Mouse (Mus musculus): ENCODE data around the gene Spred2. TPM values are rescaled to one million over a fixed set of nuclear protein-coding genes. Genes with fewer than 3 reads are reported as not detected.

Gene Spred2
- polyA plus RNA-seq, 1 experiment from 2014 or later = 6.7 TPM

DNA sequence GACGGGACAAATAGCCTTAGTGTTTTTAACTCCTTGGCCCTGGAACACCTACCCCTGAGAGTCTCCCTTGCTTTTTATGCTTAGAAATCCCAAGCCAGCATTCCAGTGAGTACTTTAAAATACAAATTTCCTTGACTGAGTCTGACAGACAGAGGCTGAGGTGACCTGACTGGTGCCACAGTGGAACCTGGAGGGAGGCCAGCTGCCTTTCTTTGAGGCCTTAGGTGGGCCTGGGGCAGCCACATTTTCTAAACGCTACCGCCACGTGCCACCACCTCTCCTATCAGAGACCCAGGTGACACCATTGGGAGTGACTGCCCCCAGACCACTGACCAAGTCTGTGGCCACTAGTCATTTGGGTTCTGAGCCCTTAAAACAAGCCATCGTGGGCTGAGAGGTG, 40.2 kb downstream of the Spred2 start:
- Histone ChIP-seq H3K36me3 (no peaks in the 10 kb centered on the region), H3K4me1 (peaks cover 78% of the 10 kb centered on the region), H3K27ac (peak overlapping the region; percentile 60; the same call in 1 of the 2 replicates), H3K9me3 (no peaks in the 10 kb centered on the region), H3K4me3 (no peak overlapping the region), H3K27me3 (ENCODE audit: insufficient read depth, poor library complexity, severe bottlenecking) (no peaks in the 10 kb centered on the region)
- DNase-seq (ENCODE audit: low spot score) = no peak
- WGBS = 82% methylated on average over 5 of the region's 5 CpGs

DNA sequence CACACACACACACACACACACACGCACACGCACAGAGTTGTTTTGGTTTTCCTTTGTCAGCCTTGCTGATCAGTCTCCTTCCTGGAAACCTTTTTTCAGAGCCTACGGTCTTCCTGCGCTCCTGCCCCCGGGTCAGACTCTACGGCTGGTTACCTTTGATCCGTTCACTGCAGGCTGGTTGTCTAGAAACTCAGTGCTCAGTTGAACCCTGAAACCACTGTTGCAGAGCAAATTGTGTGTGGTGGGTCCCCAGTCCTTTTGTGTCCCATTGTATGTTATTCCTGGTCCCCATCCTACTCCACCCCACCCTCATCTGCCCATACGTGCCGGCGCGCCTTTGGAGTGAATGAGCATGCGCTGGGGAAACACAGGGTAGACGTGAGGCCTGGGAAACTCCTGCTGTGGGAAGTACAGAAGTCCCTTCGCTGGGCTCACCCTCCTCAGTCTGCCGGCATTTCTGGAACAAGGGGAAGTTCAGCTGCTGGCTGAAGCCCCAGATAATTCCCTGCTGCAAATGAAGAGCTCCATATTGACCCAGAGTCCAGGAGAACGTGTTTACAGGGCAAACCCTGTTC, 40.9 kb downstream of the Spred2 start:
- H3K27me3 ChIP-seq (ENCODE audit: insufficient read depth, poor library complexity, severe bottlenecking) = no peaks in the 10 kb centered on the region
- no peaks in the 10 kb centered on the region for H3K9me3 ChIP-seq
- H3K4me1 ChIP-seq = peaks cover 82% of the 10 kb centered on the region
- no peak for DNase-seq (ENCODE audit: low spot score)
- no peak overlapping the region for H3K4me3 ChIP-seq
- no peaks in the 10 kb centered on the region for H3K36me3 ChIP-seq
- 60% methylated on average over 16 of the region's 16 CpGs for WGBS
- peak overlapping the region; percentile 44; the same call in 1 of the 2 replicates for H3K27ac ChIP-seq

DNA sequence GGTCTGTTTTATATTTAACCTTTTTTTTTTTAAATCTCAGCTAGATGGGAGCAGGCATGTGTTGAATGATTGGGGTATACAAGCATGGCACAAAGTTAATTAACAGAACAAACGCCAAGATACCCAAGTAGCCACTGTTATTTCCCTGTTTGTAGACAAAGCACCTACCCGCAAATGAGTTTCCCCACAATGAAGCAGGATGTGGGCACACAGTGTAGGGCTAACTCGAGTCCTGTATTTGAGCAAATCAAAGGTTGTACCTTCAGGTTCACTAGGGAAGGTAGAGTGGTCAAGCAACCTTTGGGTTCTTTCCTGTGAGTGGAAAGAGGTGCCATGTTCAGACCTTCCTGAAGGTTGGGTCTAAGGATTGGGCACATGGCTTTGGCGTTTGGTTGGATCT, 41.5 kb downstream of the Spred2 start:
- Histone ChIP-seq H3K27ac (peak overlapping the region; percentile 44), H3K27me3 (ENCODE audit: insufficient read depth, poor library complexity, severe bottlenecking) (no peaks in the 10 kb centered on the region), H3K4me3 (no peak overlapping the region), H3K4me1 (peaks cover 84% of the 10 kb centered on the region), H3K9me3 (no peaks in the 10 kb centered on the region), H3K36me3 (no peaks in the 10 kb centered on the region)
- WGBS = 85% methylated on average over 4 of the region's 4 CpGs
- DNase-seq (ENCODE audit: low spot score) = no peak

DNA sequence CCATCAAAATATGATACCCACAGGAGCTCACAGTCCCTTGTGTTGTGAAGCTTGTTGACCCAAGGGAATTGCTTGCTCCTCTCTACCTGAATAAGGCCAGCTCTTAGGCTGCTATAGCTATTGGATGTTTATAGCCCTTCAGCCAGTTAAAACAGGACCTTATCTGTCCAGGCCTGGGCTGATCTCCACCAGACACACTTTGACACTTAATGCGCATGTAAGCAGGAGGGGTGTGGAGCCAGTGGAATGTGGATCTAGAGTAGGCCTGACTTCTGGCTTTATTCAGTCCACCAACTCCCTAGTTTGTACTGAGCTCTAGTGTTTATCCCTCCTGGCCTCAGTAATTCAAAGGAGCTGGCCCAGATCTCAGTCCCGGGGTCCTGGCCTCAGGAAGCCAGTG, 42.1 kb downstream of the Spred2 start:
- 17% methylated on average over 2 of the region's 2 CpGs for WGBS
- Histone ChIP-seq H3K4me1 (peaks cover 81% of the 10 kb centered on the region), H3K27me3 (ENCODE audit: insufficient read depth, poor library complexity, severe bottlenecking) (no peaks in the 10 kb centered on the region), H3K4me3 (0 out of 2 replicates have a peak overlapping the region, but pooled peaks have one; percentile 22), H3K36me3 (no peaks in the 10 kb centered on the region), H3K9me3 (no peaks in the 10 kb centered on the region), H3K27ac (peak overlapping the region; percentile 44)
- peak; percentile 91 for DNase-seq (ENCODE audit: low spot score)

DNA sequence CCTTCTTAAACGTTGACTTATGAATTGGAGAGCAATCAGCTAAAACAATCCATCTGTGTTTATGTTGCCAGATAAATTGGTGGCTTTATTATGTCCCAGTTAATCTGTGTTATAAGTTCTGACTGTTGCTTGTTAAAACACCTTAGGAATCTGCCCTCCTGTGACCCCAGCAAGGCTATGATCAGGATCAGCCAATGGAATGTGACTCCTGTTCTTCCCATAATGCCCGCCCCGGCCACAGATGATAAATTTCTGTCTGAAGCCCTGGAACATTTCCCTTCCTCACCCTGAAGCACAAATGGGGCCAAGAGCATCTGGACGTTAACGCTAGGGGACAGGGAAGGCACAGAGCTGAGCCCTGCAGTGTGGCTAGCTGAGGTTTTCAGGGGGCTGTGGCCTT, 45.4 kb downstream of the Spred2 start:
- no peaks in the 10 kb centered on the region for H3K9me3 ChIP-seq
- no peak overlapping the region for H3K4me3 ChIP-seq
- peak overlapping the region; percentile 52; the same call in 1 of the 2 replicates for H3K27ac ChIP-seq
- H3K4me1 ChIP-seq = peaks cover 66% of the 10 kb centered on the region
- no peak for DNase-seq (ENCODE audit: low spot score)
- 29% methylated on average over 5 of the region's 5 CpGs for WGBS
- H3K36me3 ChIP-seq = no peaks in the 10 kb centered on the region
- H3K27me3 ChIP-seq (ENCODE audit: insufficient read depth, poor library complexity, severe bottlenecking) = no peaks in the 10 kb centered on the region

DNA sequence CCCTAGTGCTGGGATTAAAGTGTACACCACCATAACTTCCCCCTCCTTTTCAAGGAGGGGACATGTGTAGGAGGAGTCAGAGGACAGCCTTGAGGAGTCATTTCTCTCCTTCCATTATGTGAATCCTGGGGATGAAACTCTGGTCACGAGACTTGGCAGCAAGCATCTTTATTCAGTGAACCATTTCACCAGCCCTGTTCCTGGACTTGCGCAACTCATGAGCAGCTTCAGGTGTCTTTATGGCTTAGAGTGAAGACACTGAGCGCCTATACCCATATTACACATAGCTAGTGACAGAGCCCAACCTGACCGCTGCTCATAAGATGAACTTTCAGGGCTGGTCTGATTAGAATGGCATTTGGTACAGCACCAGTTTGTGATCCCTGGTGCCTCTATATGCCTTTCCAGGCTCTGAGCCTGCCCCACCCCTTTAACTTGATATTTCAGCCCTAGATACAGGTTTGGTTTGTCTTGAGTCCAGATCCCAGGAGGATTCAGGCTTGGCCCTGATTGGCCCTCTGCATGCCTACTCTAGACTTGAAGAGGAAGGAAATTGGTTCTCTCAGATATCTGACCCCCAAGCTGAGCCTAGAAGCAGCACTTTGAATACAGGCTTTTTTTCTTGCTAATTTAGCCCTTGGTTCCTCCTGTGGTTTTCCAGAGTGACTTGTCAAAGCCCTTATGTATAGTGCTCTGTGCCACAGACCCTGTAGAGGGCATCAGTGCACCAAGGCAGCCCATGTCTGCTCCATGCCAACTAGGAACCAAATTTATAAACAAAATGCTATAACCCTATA, 48.0 kb downstream of the Spred2 start:
- H3K4me1 ChIP-seq = peaks cover 41% of the 10 kb centered on the region
- 89% methylated on average over 4 of the region's 4 CpGs for WGBS
- DNase-seq (ENCODE audit: low spot score) = no peak

DNA sequence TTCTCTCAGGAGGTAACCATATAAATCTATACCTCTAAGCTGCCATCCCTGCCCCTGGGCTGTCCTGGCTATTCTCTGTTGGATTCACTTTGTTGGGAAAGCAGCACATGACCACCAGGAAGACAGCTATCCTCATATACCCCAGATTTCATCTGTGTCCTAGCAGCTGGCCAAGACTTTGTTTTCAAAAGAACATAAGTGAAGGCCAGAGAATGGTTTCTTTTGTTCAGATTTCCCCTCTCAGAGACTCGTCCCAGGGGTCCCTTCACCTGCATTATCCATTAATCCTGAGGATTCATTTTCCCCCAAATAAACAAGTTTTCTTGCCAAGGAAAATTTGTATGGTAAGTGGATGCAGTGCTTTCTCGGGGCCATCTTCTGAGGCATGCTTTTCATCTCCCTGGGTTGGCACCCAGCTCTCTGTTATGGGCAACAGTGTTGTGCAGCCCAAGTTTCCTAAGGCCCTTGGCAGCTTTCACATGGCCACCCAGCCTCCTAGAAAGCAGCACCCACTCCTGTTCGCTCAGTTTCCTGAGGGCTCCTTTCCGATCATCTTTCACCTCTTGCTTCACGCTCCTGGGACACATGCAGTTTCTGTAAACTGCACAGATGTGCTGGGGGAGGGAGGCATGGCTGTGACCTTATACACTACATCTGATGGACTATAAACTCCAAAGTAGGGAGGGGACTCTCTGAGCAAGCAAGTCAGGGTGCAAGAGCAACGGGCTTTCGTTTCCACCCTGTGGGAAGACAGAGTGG, 49.0 kb downstream of the Spred2 start:
- H3K27me3 ChIP-seq (ENCODE audit: insufficient read depth, poor library complexity, severe bottlenecking) = no peaks in the 10 kb centered on the region
- H3K9me3 ChIP-seq = no peaks in the 10 kb centered on the region
- WGBS = 87% methylated on average over 7 of the region's 7 CpGs
- DNase-seq (ENCODE audit: low spot score) = no peak
- no peak overlapping the region for H3K4me3 ChIP-seq
- peaks cover 36% of the 10 kb centered on the region for H3K4me1 ChIP-seq
- 0 out of 2 replicates have a peak, but pooled peaks cover 5% of the 10 kb centered on the region for H3K36me3 ChIP-seq
- no peak overlapping the region for H3K27ac ChIP-seq

More for the DNA sequence above, 48.0 kb downstream of the Spred2 start:
- Histone ChIP-seq H3K27me3 (ENCODE audit: insufficient read depth, poor library complexity, severe bottlenecking) (no peaks in the 10 kb centered on the region), H3K4me3 (no peak overlapping the region), H3K27ac (no peak overlapping the region), H3K9me3 (no peaks in the 10 kb centered on the region), H3K36me3 (0 out of 2 replicates have a peak, but pooled peaks cover 5% of the 10 kb centered on the region)

DNA sequence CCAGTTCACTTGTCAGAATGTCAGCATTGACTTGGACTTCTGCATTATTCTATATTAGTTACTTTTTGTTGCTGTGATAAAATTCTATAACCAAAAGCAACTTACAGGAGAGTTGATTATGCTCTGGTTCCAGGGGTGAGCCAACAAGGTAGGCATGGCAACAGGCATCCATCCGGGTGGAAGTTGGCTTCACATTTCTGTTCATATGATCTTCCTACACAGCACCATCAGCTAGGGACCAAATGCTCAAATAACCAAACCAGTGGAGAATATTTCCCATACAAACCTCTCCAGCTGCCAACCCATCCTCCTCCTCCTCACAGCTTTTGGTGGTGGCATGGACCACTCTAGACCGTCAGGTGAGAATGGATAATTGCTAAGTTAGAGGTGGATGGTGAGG, 51.9 kb downstream of the Spred2 start:
- Histone ChIP-seq H3K36me3 (0 out of 2 replicates have a peak, but pooled peaks cover 5% of the 10 kb centered on the region), H3K27me3 (ENCODE audit: insufficient read depth, poor library complexity, severe bottlenecking) (no peaks in the 10 kb centered on the region), H3K27ac (no peak overlapping the region), H3K9me3 (no peaks in the 10 kb centered on the region), H3K4me1 (peaks cover 37% of the 10 kb centered on the region), H3K4me3 (no peak overlapping the region)
- WGBS = 89% methylated on average over 2 of the region's 2 CpGs
- DNase-seq (ENCODE audit: low spot score) = no peak

DNA sequence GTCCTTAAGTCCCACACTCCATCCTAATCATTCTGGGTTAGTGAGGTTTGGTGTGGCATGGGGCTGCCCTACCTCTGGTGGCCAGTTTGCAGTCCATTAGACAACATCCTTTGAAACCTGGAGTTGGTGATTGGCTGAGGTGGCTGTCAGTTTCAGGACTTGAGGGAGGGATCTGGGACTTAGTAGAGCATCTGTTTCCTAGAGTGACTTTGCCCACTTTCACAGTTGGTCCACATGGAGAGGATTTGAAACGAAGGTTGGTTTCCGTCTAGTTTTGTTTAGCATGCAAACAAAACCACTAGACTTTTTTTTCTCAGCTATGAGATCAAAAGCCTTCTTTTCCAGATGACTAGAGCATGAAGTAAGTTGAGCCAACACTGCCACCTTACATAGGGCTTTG, 53.5 kb downstream of the Spred2 start:
- Histone ChIP-seq H3K36me3 (0 out of 2 replicates have a peak, but pooled peaks cover 5% of the 10 kb centered on the region), H3K27me3 (ENCODE audit: insufficient read depth, poor library complexity, severe bottlenecking) (no peaks in the 10 kb centered on the region), H3K27ac (no peak overlapping the region), H3K4me1 (peaks cover 38% of the 10 kb centered on the region), H3K9me3 (no peaks in the 10 kb centered on the region), H3K4me3 (no peak overlapping the region)
- DNase-seq (ENCODE audit: low spot score) = no peak
- 83% methylated on average over 2 of the region's 2 CpGs for WGBS

DNA sequence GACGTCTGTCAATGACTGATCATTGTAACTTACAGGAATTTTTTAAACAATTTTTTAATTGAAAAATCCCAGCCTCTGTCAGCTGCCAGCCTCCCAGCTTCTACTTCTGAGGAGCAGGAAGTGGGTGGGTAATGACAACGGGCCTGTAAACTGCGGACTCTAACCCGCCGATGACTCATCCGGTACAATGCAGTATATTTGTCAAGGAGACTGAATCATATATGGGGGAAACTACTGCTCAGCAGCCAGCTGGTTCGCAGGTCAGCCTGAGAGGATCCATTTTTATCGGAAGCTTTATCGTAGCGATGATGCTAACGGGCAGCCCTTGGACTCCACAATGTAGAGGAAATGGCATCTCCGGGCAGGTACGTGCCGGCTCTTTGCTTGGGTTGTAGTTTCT, 55.2 kb downstream of the Spred2 start:
- 62% methylated on average over 14 of the region's 14 CpGs for WGBS
- no peaks in the 10 kb centered on the region for H3K9me3 ChIP-seq
- H3K4me3 ChIP-seq = no peak overlapping the region
- H3K4me1 ChIP-seq = peaks cover 47% of the 10 kb centered on the region
- 0 out of 2 replicates have a peak, but pooled peaks cover 5% of the 10 kb centered on the region for H3K36me3 ChIP-seq
- peak overlapping the region; percentile 32; the same call in 1 of the 2 replicates for H3K27ac ChIP-seq
- no peak for DNase-seq (ENCODE audit: low spot score)
- H3K27me3 ChIP-seq (ENCODE audit: insufficient read depth, poor library complexity, severe bottlenecking) = no peaks in the 10 kb centered on the region

DNA sequence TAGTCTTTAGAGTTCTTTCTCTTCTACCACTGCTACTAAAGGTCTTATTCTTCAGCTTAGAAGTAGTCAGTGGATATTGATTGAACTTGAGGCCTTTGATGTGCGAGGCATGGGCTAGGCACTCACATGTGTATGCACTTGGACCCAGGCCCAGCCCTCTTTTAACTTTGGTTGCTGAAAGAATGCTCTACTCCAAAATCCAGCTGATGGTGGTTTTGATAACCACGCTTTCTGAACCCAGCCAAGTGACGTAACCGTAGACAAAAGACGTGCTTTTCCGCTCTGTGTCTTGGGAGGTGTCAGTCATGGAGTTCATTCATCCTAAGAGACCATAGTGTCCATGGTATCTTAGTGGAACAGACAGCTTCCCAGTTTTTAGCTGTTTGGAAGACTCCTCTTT, 57.9 kb downstream of the Spred2 start:
- H3K9me3 ChIP-seq = no peaks in the 10 kb centered on the region
- no peaks in the 10 kb centered on the region for H3K36me3 ChIP-seq
- WGBS = 69% methylated on average over 6 of the region's 6 CpGs
- H3K4me3 ChIP-seq = no peak overlapping the region
- H3K4me1 ChIP-seq = peaks cover 65% of the 10 kb centered on the region
- H3K27ac ChIP-seq = no peak overlapping the region; the same call in 1 of the 2 replicates
- no peak for DNase-seq (ENCODE audit: low spot score)
- no peaks in the 10 kb centered on the region for H3K27me3 ChIP-seq (ENCODE audit: insufficient read depth, poor library complexity, severe bottlenecking)

DNA sequence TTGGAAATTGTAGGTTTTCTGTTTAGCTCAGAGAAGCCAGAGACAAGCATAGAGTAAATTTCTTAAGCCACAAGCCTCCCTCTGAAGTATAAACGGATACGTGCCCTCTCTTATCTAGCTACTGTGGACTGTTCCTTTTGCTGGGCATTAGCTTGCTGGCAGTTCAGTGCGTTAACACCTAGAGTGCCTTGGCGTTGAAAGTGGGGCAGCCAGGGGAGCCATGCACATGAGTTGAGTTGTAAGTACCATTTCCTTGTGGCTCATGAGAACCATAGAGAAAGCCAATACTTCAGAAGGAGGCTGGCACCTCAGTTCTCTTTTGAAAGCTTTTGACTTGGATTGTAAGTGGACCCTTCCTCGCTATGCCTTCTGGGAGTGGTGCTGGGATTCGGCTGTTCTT, 58.6 kb downstream of the Spred2 start:
- no peak overlapping the region for H3K4me3 ChIP-seq
- H3K9me3 ChIP-seq = no peaks in the 10 kb centered on the region
- H3K4me1 ChIP-seq = peaks cover 69% of the 10 kb centered on the region
- H3K27ac ChIP-seq = 0 out of 2 replicates have a peak overlapping the region, but pooled peaks have one; percentile 12
- no peaks in the 10 kb centered on the region for H3K36me3 ChIP-seq
- DNase-seq (ENCODE audit: low spot score) = no peak
- WGBS = 43% methylated on average over 6 of the region's 6 CpGs
- H3K27me3 ChIP-seq (ENCODE audit: insufficient read depth, poor library complexity, severe bottlenecking) = no peaks in the 10 kb centered on the region

DNA sequence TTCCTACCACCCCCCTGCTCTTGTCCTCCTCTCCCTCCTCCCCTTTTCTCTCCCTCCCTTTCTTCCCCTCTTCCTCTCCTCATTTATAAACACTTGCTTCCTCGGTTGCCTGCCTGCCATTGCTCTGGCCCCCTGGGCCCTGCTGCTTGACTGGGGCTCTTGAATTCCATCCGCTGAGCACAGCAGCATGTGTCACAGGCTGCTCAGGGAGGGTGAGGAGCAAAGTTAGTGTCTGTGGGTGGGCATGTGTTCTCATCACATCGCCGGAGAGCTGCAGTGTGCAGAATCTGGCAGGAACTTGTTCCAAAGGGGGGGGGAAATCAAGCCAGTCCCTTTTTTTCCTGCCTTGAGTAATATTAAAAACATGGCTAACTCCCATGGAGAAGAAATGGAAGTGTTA, 59.1 kb downstream of the Spred2 start:
- peak overlapping the region; percentile 12; the same call in 1 of the 2 replicates for H3K27ac ChIP-seq
- no peaks in the 10 kb centered on the region for H3K27me3 ChIP-seq (ENCODE audit: insufficient read depth, poor library complexity, severe bottlenecking)
- H3K36me3 ChIP-seq = no peaks in the 10 kb centered on the region
- peaks cover 74% of the 10 kb centered on the region for H3K4me1 ChIP-seq
- DNase-seq (ENCODE audit: low spot score) = no peak
- 40% methylated on average over 4 of the region's 4 CpGs for WGBS
- H3K9me3 ChIP-seq = no peaks in the 10 kb centered on the region
- H3K4me3 ChIP-seq = no peak overlapping the region

Data from heart, embryonic 10.5 days (tissue).